Mouse (Mus musculus): ENCODE results near the gene Ankra2.

DNA sequence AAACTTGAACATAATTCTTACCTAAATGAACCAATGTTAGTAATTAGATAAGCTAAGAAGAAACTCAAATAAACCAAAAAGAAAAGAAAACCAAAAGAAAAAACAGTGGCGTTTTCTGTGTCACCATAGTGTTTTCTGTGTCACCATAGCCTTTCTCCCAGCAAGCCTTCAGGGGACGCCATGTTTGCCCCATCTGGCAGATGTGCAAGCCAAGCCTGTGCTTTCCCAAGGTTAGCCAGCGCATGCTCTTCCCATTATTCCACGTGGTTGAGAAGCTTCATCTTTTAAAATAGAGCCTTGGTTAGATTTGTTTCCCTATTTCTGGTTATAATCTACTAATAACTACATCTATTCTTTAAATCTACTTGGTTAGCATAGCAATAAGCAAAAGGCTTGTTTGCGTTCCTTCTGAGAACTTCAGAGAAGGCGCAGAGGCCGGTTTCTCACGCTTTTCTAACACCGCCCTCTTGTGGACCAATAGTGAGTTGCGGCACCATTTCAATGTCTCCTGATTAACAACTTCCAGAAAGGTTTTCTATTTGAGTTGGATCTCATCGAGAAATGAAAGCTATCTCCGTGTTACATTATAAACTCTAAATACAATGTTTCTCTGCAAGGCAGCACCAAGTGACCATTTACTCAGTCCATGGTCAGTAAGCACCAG, 22.8 kb upstream of the Ankra2 start:
- TF ChIP-seq CTCF (IDR thresholded peaks at IDR 0.05; ENCODE audit: low read depth), result peak; percentile 89
- TF ChIP-seq EP300 (IDR thresholded peaks at IDR 0.05; ENCODE audit: low read depth), result no peak
